Mouse (Mus musculus) cerebellum, postnatal 25 days (tissue): ENCODE measurements around the gene Enho.
"Not testable (repeated sequence)": the region's sequence is repeated elsewhere in the genome, so short reads cannot be mapped to it uniquely, and the experiment has no call there.

ENCODE experiments used
- DNase-seq, 2 experiments: peaks; one replicate each; pipeline ENCODE4 v3.0.0; 2021; ENCODE audit warnings: mixed read lengths in 2 of 2

Gene Enho

DNA sequence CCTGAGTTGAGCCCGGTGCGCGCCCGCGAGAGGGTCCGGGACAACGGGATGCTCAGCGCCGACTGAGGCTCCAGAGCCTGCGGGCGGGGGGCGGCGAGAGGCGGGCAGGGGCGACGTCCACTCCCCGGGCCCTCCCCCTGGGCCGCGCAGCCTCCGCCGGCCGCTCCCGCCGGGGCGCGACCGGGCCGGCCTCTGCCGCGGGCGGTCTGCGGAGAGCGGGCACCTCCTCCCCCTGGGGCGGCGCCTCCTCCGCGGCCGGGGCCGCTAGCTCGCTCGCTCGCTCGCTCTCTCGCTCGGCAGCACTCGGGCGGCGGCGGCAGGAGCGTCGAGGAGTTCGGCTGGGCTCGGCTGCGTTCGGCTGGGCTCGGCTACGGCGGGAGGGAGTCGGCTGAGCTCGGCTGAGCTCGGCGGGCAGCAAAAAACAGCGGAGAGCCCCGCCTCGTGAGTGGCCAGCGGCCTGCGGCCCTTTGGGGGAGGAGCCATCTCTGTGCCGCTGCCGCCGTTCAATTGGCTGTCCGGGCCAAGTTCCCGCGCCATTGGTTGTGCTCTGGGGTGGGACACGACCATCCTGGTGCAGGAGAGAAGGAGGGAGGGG lies at the start of gene Enho:
Enho (minus strand) TSS at position 412 of the 595 bp plus-strand sequence.
- DNase-seq: peak; percentile 99

DNA sequence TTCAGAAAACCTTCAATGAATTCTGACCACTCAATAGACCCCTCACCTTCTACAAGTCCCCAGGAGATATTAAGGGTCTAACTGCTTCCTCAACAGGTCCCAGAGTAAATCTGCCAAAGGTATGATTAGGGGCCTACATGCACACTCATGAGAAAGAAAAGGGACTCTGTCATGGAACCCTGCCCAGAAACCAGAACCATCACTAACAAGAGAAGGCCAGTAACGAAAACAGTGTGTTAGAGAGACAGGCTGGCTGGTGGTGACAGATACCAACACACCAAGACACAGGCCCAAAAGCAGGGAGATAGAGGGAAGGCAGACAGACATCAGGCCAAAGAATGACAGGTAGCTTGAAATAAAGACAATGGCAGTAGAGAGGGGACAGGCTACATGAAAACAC lies 48.4 kb upstream of the Enho start:
- not testable (repeated sequence) for DNase-seq

DNA sequence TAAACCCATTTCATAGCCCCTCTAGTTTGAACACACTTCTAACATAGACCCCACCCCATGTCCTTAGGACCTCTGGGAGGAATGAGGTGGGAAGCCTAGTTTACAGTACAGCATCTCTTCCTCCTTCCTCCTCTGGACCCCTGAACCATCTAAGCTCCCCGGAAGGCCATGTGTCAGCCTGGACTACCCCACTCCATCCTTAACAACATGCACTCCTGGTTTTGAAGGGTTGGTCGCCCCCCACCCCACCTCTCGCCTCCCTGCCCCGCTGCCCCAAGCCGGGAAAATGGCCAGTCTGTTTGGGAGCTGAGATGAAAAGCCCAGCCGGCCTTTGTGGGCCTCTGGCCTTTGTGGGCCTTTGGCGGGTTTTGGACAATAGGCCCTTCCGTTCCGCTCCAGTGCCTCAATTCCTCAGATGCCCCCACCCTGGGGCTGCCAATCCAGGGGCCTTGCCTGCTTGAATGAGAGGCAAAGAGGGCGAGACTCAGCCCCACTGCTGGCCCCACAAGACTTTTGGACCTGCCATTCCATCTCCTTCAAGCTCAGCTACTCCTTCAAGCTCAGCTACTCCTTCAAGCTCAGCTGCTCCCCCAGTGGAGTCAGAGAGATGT lies 45.9 kb upstream of the Enho start:
- DNase-seq: not testable (repeated sequence)

DNA sequence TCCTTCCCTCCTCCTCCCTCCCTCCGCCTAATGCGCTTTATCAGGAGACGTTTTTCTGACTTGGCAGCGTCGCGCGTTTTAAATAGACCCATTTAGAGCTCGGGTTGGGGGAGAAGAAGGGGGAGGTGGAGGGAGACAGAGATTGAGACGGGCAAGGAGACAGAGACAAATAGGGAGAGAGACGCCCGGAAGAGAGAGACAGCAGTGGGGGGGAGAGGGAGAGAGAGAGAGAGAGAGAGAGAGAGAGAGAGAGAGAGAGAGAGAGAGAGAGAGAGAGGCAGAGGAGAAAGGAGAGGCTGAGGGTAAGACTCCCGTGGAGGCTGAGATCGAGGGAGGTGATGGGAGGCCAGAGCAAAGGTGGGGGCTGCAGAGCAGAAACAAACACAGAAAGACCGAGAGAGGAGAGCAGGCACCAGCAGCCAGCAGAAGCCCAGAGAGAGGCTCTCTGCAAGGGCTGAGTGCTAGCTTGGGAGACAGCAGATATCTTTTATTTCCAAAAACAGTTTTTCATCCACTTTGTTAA lies 44.9 kb upstream of the Enho start:
- not testable (repeated sequence) for DNase-seq

DNA sequence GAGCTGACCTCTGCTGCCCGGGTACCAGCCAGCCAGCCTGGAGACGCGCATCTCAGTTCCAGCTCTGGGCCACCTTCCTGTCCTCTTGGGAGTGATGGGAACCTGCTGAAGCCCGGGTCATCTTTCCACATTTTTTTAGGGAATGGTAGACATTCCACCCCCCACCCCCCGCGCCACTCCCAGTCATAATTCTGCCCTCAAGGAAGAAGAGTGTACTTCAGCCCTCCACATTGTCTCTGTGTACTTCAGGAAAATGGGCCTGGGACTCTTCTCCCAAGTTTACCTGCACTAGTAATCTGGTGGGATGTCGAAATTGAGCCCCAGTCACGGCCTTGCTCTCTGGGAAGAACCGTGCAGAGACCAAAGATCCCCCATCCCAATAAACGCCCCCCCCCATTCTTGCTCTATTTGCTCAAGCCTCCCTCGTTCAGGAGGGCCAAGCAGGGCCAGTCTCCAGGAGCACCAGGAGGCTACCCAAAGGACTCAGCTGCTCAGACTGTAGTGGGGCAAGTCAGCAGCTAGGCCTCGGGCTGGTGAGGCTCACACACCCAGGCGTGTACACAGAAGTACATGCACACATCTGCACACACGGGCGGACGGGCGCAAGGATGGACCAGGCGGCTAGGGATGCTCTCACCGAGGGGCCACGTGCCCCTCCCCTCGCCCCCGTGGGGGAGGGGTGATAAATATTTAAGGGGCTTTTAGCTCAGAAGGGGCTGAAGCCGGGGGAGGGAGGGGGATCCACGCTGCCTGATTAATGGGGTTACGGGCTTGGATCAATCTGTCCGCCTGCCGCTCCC lies 44.2 kb upstream of the Enho start:
- DNase-seq: not testable (repeated sequence)

DNA sequence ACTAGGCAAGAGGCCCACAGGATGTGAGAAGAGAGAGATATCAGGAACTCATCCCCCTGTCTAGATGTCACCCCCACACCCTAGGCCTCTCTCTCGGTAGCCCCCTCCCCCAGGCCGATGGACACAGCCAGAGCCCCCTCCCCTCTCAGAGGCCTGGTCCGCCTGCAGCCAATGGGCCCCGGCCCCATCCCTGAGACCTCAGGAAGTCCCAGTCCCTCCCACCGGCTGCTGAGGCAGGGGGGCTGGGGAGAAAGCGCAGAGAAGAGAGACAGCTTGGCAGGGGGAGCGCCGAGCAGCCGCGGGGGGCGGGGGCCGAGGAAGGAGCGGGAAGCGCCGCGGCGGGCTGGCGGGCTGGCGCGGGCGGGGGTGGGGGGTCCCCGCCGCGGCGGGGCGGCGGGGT lies 43.2 kb upstream of the Enho start:
- not testable (repeated sequence) for DNase-seq

DNA sequence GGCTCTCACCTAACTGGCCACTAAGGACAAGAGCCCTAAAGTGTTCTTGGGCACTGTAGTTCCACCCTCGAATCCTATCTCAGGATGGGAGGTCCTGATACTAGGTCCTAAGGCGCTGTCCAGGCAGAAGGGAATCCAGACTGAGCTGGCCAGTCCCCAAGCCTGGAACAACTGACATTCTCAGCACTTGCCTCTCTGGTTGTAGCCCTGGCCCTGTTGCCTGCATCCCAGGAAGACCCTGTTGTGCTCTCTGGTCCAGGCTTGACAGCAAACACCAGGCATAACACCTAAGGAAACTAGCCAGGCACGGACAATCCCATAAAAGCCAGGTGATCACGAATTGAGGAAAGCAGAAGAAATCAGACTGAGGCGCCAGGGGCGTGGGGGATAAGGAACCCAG lies 42.7 kb upstream of the Enho start:
- DNase-seq: peak in 1 of 2 experiments; percentile 42

DNA sequence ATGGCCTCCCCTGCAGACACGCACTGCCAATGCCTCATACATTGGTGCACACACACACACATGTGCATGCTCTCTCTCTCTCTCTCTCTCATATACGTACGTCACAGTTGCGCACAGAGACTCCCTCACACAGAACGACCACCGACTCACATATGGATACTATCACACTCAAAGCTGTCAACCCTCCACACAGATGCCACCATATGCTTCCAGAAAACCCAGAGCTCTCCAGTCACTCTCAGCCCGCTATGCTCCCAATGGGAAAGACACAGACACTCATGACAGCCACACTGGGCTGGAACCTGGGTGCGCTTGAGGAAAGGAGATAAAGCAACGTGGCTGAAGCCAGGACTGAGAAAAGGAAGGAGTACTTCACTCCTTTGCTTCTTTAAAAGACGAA lies 41.8 kb upstream of the Enho start:
- no peak for DNase-seq

DNA sequence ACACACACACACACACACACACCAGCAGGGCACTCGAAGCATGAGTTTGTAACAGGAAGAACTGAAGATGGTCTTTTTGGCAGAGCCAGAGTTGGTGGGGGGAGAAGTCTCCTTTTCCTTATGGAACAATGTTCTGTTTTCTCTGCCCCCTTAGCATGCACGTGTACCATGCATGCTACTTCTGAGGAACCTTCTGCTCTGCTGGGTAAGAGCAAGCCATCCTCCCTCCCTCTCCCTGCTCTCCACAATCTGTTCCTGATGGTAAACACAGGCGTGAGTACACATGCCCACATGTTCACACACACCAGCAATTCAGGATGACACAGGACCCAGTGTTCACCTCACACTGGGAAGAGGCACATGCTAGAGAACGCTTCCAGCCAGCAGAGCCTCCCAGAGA lies 41.1 kb upstream of the Enho start:
- peak in 1 of 2 experiments; percentile 45 for DNase-seq

DNA sequence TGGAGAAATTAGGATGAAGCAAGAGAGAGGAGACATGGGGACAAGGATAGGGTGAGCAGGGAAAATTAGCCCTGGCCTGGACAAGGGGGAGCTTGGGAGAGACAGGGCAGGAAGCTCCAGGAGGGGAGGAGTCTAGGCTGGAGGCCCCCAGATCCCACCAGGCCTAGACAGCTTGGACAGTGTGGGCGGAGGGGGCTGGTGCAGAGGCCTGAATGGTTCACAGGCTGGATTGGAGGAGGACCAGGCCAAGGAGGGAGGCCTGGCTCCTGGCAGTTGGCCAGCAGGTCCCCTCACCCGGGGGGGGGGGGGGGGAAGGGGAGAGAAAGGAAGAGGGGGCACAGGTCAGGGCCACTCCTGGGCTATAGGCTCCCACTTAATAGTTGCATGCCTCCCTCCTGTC lies 39.2 kb upstream of the Enho start:
- no peak for DNase-seq

DNA sequence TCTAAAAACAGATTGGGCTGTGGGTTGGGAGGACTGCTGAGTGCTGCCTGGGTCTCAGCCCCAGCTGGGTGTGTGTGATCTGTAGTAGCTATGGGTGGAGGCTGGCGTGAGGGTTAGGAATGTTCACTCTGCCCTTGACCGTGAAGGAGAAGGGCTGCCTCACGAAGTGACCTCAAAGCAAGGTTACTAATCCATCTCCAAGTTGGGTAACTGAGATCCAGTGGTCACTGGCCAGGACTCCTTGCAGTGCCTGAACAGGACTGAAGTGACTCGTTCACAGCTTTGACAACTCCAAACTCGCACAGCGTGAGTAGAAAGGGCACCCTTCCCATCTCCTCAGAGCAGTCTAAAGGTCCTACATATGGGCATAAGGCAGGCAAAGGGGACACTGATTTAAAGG lies 38.7 kb upstream of the Enho start:
- DNase-seq: no peak

DNA sequence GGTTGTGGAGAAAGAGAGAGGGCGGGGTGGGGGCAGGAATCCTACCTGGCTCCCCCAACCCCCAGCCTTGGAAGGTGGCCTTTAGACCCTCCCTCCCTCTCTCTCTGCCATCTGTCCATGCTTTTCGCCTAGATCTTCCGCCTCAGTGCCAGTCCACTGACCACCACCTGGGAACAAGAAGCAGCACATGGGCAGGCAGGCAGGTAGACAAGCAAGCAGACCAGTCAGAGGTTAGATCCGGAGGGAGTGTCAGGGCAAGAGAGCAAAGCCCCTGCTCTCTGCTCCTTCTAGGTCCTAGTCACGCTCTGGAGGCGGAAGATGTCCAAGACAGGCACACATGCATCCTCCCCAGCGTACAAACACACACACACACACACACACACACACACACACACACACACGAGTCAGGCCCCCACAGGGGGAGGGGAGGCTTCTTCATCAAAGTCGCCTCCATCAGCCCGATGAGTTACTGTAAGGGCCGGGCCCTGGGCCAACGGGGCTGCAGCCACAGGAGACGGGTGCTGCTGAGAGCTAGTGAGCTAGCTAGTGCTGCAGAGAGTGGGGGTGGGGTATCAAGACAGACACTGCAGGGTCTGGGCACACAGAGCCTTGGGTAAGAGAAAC lies 37.0 kb upstream of the Enho start:
- peak; percentile 64 to 78 for DNase-seq

DNA sequence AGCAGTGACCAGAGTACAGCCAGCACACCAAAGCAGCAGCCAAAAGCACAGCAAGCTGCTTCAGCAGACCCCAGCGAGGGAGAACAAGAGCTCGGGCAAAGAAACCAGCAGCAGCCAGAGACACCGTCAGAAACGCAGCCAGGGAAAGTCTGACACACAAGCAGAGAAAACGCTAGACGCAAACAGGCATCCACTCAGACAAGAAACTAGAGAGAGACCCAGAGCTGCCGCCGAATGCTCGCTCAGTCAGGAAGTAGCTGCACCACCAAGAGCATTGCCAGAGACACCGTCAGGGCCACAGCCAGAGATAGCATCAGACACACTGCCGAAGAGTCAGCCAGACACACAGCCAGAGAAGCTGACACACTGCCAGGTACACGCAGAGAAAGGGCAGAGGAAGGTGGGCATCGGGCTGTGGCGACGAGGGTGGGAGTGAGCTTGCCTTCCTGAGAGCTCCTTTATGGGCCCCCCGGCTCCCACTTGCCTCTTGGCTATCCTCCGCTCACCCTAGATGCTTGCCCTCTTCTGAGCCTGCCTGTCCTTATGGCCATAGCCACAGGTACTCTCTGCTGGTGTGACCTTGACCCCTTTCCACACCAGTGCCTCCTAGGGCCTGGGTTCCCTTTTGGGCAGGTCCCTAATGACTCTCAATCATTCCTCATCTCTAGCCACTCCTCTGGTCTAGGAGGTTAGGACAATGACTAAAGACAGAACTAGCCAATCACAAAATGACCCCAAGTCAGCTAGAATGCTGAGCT lies 36.3 kb upstream of the Enho start:
- peak; percentile 65 to 73 for DNase-seq

DNA sequence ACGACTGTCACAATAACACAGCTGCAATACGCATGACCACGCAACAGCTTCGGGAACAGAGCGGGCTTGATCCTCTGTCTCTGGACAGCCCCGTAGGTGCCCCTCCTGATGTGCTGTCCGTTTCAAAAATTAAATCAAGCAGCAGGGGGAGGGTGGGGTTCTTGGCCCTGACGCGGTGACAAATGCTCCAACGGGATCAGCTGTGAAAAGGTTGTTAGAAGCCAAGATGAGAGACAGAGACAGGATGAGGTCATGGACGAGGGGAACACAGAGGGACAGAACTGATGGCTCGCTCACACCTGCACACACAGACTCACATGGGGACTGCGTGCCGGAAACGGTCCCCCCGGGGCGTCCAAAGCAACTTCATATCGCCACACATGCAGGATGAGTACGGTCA lies 33.1 kb upstream of the Enho start:
- no peak for DNase-seq

DNA sequence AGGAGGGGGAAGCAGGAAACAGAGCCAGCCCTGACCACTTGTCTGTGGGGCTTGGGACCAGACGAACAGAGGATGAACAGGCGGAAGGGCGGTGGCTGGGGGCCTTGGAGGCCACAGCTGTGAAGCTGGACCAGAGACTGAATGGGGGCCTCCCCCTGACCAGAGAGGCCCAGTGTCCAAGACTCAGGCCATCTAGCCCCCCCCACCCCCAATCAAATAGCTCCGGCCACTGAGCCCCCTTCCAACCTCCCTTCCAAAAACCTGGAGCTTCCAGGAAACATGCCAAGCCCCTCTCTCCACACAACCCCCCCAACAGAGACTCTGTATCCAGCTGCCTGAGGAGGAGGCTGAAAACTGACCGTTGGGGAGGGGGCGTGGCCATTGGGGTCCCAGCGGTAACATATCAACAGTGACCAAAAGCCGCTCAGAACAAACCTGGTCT lies 32.4 kb upstream of the Enho start:
- no peak for DNase-seq

DNA sequence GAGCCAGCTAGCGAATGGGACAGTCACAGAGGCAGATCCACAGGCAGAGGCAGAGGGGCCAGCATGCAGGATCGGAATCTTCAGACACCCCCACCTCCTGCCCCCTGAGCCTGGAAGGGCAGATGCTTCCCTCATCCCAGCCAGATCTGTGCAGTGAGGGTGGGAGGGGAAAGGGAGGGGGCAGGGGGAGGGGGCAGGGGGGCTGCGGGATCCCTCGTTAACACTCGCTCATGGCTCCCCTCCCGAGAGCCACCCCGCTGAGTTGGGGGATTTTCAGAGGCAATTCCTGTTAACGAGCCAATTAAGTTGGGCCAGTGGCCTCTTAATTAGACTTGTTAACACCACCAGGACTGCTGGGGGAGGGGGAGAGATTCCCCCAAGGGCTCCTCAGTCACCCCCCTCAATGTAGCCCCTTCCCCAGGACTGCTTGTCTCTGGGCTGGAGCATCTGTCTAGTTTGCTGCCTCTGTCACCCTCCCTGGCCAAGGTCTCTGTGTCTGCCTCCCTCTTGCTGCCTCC lies 31.9 kb upstream of the Enho start:
- no peak for DNase-seq

DNA sequence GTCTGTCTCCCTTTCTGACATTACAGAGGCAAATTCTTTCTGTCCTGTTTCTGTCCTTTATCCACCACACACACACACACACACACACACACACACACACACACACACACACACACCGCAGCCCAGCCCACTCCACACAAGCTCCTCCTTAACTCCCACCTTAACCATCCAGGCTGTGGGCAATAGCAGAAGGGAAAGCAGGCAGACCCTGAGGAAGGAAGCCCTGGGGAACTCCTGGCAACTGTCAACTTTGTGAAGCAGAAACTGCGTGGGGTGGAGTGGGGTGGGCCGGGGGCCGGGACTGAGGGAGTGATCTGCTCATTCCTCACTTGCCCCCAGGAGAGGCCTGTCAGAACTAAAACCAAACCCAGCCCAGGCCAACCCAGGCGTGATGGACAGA lies 31.4 kb upstream of the Enho start:
- DNase-seq: no peak

DNA sequence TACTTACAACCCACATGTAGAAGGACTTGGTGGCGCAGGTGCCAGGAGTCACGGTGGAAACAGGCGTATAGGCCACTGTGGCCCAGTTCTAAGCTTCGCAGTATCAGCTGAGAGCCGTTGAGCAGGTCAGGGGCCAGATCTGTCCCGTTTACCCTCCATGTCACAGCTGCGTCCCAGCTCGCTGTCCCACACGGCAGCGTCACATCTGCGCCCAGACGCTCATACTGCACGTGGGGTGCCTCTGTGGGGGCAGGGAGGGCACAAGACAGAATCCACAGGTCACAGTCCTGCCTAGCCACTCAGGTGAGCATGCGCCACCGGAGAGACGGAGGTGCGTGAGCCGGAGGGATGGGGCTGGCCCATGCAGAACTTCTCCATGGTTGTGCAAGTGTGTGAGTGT lies 30.7 kb upstream of the Enho start:
- DNase-seq: no peak

DNA sequence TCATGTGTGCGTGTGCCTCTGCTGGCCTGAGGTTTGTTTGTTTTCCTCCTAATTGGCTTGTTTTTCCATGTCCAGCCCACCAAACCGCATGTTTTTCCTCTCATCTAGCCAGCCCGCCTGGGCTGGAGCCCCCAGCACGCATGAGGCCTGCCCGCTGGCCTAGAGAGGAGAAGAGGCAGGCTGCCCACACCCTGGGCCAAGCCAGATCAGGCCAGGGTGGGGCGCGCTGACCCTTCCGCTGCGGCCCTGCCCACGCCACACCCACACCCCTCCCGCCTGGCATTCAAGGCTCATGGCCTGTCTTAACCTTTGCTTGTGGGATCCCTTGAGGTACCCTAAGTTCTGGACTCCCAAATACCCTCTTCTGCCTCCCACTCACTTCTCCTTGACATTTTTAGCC lies 26.5 kb upstream of the Enho start:
- no peak for DNase-seq

DNA sequence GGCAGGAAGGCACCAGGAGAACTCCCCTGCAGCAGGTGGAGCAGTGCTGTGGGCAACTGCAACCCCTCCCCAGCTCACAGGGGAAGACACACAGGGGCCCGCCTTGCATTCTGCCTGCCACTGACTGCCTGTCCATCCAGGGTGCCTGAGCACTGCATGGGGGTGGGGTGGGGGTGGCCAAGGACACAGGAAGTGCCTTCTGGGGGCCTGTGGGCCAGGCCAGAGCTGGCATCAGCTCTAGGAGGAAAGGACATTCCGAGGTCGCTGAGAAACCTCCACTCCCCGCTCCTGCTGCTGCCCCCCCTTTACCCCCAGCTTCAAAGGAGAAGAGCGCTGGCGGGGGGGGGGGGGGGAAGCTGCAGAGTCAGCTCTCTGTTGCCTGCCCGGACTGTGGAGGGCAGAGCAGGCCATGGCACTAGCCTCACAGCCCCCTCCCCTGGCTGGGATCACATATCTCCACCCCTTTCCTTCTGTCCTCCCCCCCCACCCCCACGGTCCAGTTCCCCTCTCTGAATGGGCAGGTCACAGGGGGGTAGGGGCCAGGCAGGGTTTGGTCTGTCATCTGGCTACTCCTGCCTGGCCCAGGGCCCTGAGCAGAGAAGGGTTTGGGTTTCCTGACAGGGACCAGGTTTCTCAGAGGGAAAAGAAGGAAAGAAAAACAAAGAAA lies 25.0 kb upstream of the Enho start:
- DNase-seq: no peak

DNA sequence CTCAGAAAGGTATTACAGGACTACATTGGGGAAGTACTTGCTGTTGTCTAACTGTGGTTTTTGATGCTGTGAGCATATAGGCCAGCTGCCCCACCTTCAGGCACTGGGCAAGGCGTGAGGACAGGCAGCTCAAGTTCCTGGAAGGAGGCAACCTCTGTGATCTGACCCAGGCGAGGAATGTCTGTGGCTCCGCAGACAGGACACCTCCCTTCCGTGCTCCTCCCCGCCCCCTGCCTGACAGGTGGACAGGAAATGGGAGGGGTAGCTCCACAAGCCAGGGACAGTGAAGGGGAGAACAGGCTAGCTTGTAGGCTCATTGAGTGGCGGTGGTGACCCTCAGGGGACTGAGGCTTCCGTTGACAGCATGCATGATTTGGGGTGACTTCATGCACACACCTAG lies 24.4 kb upstream of the Enho start:
- no peak for DNase-seq

DNA sequence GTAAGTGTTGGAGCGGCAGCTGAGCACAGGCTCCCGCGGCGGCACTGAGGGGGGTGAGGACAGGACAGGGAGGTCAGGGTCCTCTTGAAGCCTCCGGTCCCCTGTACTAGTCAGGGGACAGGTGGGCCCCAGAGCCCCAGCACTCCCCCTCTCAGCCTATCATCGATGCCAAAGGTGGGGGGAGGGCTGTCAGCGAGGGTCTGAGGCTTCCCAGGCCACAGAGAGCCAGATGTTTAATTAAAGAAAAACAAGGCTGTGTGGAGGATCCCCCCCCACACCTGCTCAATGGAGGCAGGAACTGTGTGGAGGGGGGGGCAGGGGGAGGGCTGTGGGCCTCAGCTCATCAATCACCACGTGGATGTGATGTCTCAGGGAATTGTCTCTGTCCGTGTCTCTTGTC lies 23.5 kb upstream of the Enho start:
- DNase-seq: no peak
